Mouse (Mus musculus) lung, postnatal 10 days (tissue): ENCODE measurements at regions not wholly inside any gene's neighbourhood (a gene's known extent, or its start where the extent isn't known, plus 50 kb on each side); places are given as distances from the start of the nearest gene placed in this dataset.

Source experiments
- DNase-seq: peaks from one replicate; pipeline ENCODE4 v3.0.0; 2021

DNA sequence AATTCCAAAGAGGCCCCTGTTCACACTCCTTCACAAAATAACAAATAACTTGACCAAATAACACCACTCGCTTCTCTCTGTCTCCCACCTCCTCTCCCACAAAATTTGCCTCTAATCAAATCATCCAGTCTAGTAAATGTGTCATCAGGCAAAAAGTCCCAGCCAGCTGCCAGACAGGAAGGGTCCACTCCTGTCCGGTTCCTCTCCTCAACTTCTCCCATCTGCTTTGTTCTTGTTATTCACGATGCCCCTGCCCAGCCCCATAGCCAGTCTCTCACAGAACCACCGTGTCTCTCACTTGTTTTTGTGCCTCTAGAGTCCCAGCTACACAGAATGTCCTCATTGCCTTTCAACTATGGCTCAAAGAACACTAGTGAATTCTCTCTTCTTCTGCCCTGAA lies 53.8 kb downstream of the Ch25h start:
- peak; percentile 6 for DNase-seq

DNA sequence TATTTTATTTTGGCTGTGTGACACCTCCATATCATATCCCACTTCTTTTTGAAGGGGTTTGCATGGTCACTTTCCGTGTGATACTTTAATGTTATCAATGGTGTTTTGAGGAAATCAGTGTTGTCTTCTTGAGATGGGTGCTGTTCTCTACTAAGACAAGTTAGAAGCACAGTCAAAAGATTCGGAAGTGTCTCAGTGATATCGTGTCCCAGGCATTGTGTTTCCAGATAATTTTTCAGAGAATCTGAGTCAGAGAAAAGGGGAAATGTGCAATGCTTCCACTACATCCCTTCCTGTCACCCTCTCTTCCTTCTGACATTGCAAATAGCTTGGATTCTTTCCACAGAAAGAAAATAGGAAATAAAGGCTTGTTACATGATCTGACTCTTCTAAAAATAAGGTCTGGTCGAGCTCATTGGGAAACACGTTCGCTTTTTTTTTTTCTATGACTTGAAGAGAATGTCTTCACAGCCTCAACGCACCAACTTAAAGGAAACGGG lies 54.6 kb downstream of the Ch25h start:
- no peak for DNase-seq

DNA sequence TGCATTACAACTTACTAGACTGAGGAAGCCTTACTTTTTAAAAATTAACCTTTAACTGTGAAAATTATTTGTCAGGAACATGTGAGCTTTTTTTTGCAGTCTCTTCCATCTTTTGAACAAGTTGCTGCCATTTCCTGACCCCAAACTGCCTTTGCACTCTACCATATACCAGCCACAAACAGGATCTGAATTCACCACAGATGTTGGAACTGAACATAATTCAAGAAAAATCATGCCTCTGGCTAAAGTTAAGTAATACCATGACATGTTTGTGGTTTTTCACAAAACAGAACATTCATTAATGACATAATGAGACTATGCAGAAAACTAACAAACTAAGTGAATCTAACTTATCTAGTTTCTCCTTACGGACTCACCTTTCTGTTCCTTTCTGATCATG lies 67.8 kb downstream of the Ch25h start:
- no peak for DNase-seq

DNA sequence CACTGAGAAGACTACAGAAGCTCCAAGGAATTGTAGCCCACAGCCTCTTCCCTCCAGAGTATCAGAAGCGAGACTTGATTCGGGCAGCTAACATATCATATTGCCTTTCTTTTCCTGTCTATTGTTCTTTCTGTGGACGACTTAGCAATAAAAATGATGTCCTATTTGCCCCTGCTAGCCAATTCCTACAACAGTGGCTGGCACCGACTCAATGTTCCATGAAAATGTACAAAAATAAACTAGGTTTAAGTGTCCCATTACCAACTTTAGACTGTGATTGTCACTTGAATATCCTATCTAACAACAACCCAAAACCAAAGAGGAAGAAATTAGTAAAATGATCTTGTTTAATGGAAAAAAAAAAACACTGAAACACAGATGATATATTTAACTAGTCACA lies 68.3 kb downstream of the Ch25h start:
- no peak for DNase-seq

DNA sequence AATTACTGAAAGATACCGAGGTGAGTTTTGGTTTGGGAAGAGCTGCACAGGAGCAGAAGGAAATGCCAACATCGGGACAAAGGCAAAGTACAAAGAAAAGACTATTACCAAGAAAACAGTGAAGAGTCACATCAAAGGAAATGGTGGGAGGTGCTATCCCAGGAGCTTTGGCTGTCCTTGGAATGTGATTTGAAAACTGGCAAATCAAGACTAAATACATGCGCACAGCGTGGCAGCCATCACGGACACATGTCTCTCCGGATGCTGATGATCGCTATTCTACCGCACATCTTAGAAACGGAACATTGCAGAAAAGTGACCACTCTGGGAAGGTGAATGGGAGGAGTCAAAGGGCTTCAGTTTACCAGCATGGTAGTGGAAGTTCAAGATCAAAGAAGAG lies 78.7 kb downstream of the Ch25h start:
- DNase-seq: no peak

DNA sequence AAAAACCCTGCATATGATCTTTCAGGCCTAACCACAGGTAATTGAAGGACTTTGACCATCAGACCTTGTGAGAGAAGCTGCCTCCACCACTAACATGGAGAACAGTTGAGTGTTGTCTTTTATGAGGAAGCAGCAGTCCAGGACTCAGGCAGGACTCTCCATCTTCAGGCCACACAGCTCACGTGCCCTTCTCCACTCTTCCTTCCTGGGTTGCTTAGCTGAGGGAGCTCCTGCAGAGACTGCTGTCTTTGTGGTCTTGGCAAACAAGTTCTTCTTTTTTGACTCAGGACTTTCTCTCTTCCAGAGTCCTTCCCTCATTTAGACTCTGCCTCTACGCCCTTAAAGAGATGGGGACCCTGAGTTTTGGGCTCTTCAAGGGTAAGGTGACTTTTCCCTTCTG lies 85.0 kb downstream of the Ch25h start:
- no peak for DNase-seq

DNA sequence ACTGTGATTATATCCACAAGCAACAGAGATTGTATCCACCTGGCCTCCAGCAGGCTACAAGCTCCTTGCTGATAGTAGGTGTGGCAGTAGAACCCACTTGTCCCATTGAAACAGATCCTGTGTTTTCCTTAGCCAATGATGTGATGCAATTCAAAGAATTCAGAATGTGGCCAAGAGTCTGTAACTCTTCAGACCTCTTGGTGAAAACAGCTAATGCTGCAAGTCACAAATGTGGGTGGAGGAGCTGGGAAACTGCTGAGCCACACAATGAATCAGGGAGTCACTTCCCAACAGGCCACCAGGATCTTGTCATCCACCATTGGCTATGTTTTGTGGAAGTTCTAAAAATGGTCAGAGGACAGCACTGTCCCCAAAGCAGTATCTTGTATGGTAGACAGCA lies 92.1 kb downstream of the Fas start:
- peak; percentile 34 for DNase-seq
